ENCODE assay signal across 9 mouse cellular contexts in genomic region chr17:46832101-46832980, GRCm38 (mm10). TPM values are rescaled to one million over a fixed set of nuclear protein-coding genes. Genes with fewer than 3 reads are reported as not detected.
DNase-seq lines count a peak whose midpoint lies in the region; ATAC-seq and TF ChIP-seq lines count a peak whose summit lies in the region.
"Had no signal": no experiment of that assay in that cellular context is flagged by ENCODE, and none has a peak within 500 bp of the region (broad histone marks: within the 10 kb centered on the region; RNA-seq: fewer than 3 reads in every experiment).

No protein-coding gene starts in this region.

- CTCF ChIA-PET in Patski (lab: Charles Lee): interaction anchor here (0.9 kb wide), 1 partner anchor 12 kb away, joined by 4 read pairs; no protein-coding TSS in a partner anchor

- POLR2A ChIA-PET in Patski (lab: Charles Lee): interaction anchor here (1.1 to 1.6 kb wide), 6 partner anchors 10 to 27 kb away, joined by 3 to 4 read pairs (median 4); no protein-coding TSS in a partner anchor

- in situ Hi-C loops in Patski (cut with MboI; ENCODE audit: low pct_unique_long_range_greater_than_20kb): no loop called here

- no peaks in the 10 kb centered on the region for H3K27me3 ChIP-seq in Patski
- H3K27me3 ChIP-seq in limb, embryonic 15.5 days: no peaks in the 10 kb centered on the region

- no peaks in the 10 kb centered on the region for H3K9me3 ChIP-seq in limb, embryonic 15.5 days

- no peak for TF ChIP-seq CTCF in Patski (IDR thresholded peaks at IDR 0.05)

- H3K36me3 ChIP-seq in limb, embryonic 15.5 days: peaks cover 18% of the 10 kb centered on the region

- H3K4me3 ChIP-seq in limb, embryonic 15.5 days: no peak overlapping the region
- H3K4me3 ChIP-seq: erythroblast, embryonic 14.5 days had no signal

- ATAC-seq in Patski: peak; percentile 45
- peak; percentile 48; the same call in 1 of the 2 replicates for ATAC-seq in limb, embryonic 15.5 days (ENCODE audit: insufficient number of reproducible peaks, low FRiP score, low TSS enrichment, low read depth)

- peak; percentile 48 for DNase-seq in cerebellum, postnatal 14 days
- no peak for DNase-seq in cerebellum, postnatal 4 days (ENCODE audit: low spot score in 2 of 2)
- DNase-seq in Patski (ENCODE audit: low read depth, low spot score): no peak
- peak; percentile 77 to 78 for DNase-seq in heart, postnatal 10 days
- DNase-seq in left cerebral cortex, adult 9 months (ENCODE audit: low spot score in 2 of 2): no peak
- DNase-seq in c-Kit-positive CD71-positive TER-119-positive erythroid progenitor cells, embryonic 14.5 days (ENCODE audit: low spot score): no peak
- DNase-seq in right cerebral cortex, adult 18-20 months: no peak

- H3K27ac ChIP-seq in limb, embryonic 15.5 days: peak overlapping the region; percentile 59

- 49% methylated on average over 11 of the region's 11 CpGs for WGBS in limb, embryonic 15.5 days

- no peak overlapping the region for H3K4me2 ChIP-seq in limb, embryonic 15.5 days

- H3K9ac ChIP-seq in limb, embryonic 15.5 days: no peak overlapping the region

- intact Hi-C loops in heart, postnatal 10 days (cut with DNase I): no loop called here

- H3K4me1 ChIP-seq in limb, embryonic 15.5 days: 0 out of 2 replicates have a peak, but pooled peaks cover 10% of the 10 kb centered on the region

RNA-seq across cellular contexts. Expression of gene Bicral, which starts 25.9 kb away (rescaled TPM):
- 16.4 TPM for polyA plus RNA-seq in Patski (2021)
- 10 to 100 TPM; 12.7 to 15.4 TPM for total RNA-seq in heart, postnatal 10 days (2021)
- 3.8 and 4.7 TPM in 2 replicates for polyA plus RNA-seq in limb, embryonic 15.5 days (2015; fragmentation: Nextera tagmentation; extraction: Ambion mirVana)

RNA-seq across cellular contexts. Expression of gene Rpl7l1, which starts 49.9 kb away (rescaled TPM):
- 119 TPM for polyA plus RNA-seq in Patski (2021)
- 10 to 100 TPM; 58.6 to 69.7 TPM for total RNA-seq in heart, postnatal 10 days (2021)
- polyA plus RNA-seq in limb, embryonic 15.5 days (2015; fragmentation: Nextera tagmentation; extraction: Ambion mirVana): 151 and 154 TPM in 2 replicates

RNA-seq across cellular contexts. Expression of gene Tbcc, which starts 58.1 kb away (rescaled TPM):
- polyA plus RNA-seq in Patski (2021): 36.4 TPM
- 10 to 100 TPM; 21.1 to 24.0 TPM for total RNA-seq in heart, postnatal 10 days (2021)
- polyA plus RNA-seq in limb, embryonic 15.5 days (2015; fragmentation: Nextera tagmentation; extraction: Ambion mirVana): 51.2 and 54.1 TPM in 2 replicates

RNA-seq across cellular contexts. Expression of gene 2310039H08Rik, which starts 59.9 kb away (rescaled TPM):
- polyA plus RNA-seq in Patski (2021): 24.4 TPM
- total RNA-seq in heart, postnatal 10 days (2021): 10 to 100 TPM; 26.8 to 28.2 TPM
- polyA plus RNA-seq in limb, embryonic 15.5 days (2015; fragmentation: Nextera tagmentation; extraction: Ambion mirVana): 78.8 and 86.0 TPM in 2 replicates

Comparison
In these comparisons a context has a peak if more than half of its experiments do, and no peak if none do; other contexts are left out.
1. DNase-seq: peak in cerebellum, postnatal 14 days (2 of 2) and heart, postnatal 10 days (2 of 2); none in cerebellum, postnatal 4 days (0 of 2), Patski (single experiment), left cerebral cortex, adult 9 months (0 of 2), c-Kit-positive CD71-positive TER-119-positive erythroid progenitor cells, embryonic 14.5 days (single experiment) and right cerebral cortex, adult 18-20 months (single experiment).